Mouse (Mus musculus): Measurements from ENCODE around the gene Mrpl20.

DNA sequence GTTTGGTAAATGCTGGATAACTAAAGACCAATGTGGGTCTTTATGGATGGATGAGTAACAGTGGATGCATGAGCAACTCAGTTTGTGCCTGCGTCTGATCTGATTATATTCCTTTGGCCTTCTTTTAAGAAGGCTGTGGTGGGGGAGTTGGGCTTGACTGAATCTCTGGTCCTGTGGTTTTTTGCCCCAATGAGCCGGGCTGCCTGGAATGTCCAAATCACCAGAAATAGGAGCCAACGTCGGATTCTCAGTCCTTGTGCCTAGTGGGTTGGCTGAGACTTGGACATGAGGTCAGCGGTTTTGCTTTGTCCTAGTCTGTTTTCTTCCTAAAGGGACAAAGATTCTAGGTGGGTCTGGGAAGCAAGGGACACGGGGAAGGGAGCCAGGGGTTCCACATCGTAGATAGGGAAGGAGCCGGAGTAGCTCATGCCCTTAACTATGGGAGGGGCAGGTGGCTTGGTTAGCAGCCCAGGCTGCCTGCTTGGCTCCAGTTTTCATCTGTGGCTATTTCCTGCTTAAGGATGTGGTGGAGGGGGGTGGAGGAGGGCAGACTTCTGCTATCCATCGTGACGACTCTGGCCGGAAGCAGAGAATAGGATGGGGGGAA, 34.8 kb downstream of the Mrpl20 start:
- TF ChIP-seq CTCF (IDR thresholded peaks at IDR 0.05; ENCODE audit: borderline replicate concordance, control insufficient read depth, extremely low read depth, insufficient read depth, low read length, poor library complexity) = no peak
- no peak for TF ChIP-seq POLR2A (IDR thresholded peaks at IDR 0.05; ENCODE audit: control insufficient read depth, extremely low read depth, insufficient read depth, low read length, poor library complexity)

Data from thymus, adult 2 months (tissue).